Mouse (Mus musculus) mouse embryonic stem cell (cell line): ENCODE measurements around the gene Hcfc2.

Experiments
- in situ Hi-C, 2 experiments: fragments of 300-500 bp; cut with MboI; formaldehyde crosslinking; loops; 1 replicate in 1 of 2; 3 replicates in 1 of 2; pipeline ENCODE4 v1.14.3; 2019 to 2020; ENCODE audit warnings: low sequenced_read_pairs in 2 of 2, low pct_unique_long_range_greater_than_20kb in 1 of 2, mixed read lengths in 1 of 2; ENCODE audit not compliant: unreplicated experiment in 1 of 2

Gene Hcfc2

GRCm38 (mm10) chr10:82695956-82696355 lies at the start of gene Hcfc2:
TSS of gene Hcfc2 (plus strand) at chr10:82696160.
- in situ Hi-C loops: no loop called here

- in situ Hi-C loops: no loop called here
Measured at GRCm38 (mm10) chr10:82647205-82647811, 48.7 kb upstream of the Hcfc2 start.

GRCm38 (mm10) chr10:82651221-82651620 lies 44.7 kb upstream of the Hcfc2 start:
- in situ Hi-C loops: no loop called here

- in situ Hi-C loops: no loop called here
Measured at GRCm38 (mm10) chr10:82652625-82653024, 43.3 kb upstream of the Hcfc2 start.

GRCm38 (mm10) chr10:82654581-82654980 lies 41.4 kb upstream of the Hcfc2 start:
- in situ Hi-C loops: no loop called here

- in situ Hi-C loops: loop anchor here (10.0 kb wide), 2 partner anchors 133 to 243 kb away; no protein-coding TSS in a partner anchor
Measured at GRCm38 (mm10) chr10:82661820-82662219, 34.1 kb upstream of the Hcfc2 start.

- in situ Hi-C loops: loop anchor here (10.0 kb wide), 2 partner anchors 132 to 242 kb away; no protein-coding TSS in a partner anchor
Measured at GRCm38 (mm10) chr10:82662267-82662990, 33.5 kb upstream of the Hcfc2 start.

GRCm38 (mm10) chr10:82663289-82663688 lies 32.7 kb upstream of the Hcfc2 start:
- in situ Hi-C loops: loop anchor here (10.0 kb wide), 2 partner anchors 132 to 242 kb away; no protein-coding TSS in a partner anchor

GRCm38 (mm10) chr10:82665951-82666350 lies 30.0 kb upstream of the Hcfc2 start:
- in situ Hi-C loops: loop anchor here (5.0 to 10.0 kb wide), 3 partner anchors 126 to 239 kb away; no protein-coding TSS in a partner anchor

GRCm38 (mm10) chr10:82666436-82667234 lies 29.3 kb upstream of the Hcfc2 start:
- in situ Hi-C loops: loop anchor here (5.0 to 10.0 kb wide), 3 partner anchors 126 to 238 kb away; no protein-coding TSS in a partner anchor

- in situ Hi-C loops: no loop called here
Measured at GRCm38 (mm10) chr10:82670205-82670604, 25.8 kb upstream of the Hcfc2 start.

GRCm38 (mm10) chr10:82676949-82677348 lies 19.0 kb upstream of the Hcfc2 start:
- in situ Hi-C loops: no loop called here

- in situ Hi-C loops: no loop called here
Measured at GRCm38 (mm10) chr10:82680769-82681168, 15.2 kb upstream of the Hcfc2 start.

- in situ Hi-C loops: no loop called here
Measured at GRCm38 (mm10) chr10:82681639-82682038, 14.3 kb upstream of the Hcfc2 start.

- in situ Hi-C loops: no loop called here
Measured at GRCm38 (mm10) chr10:82685440-82685839, 10.5 kb upstream of the Hcfc2 start.

- in situ Hi-C loops: no loop called here
Measured at GRCm38 (mm10) chr10:82689681-82690211, 6.2 kb upstream of the Hcfc2 start.

GRCm38 (mm10) chr10:82690494-82690893 lies 5.5 kb upstream of the Hcfc2 start, which contains the start of gene Glt8d2:
TSS of gene Glt8d2 (minus strand) at chr10:82690650.
- in situ Hi-C loops: no loop called here

GRCm38 (mm10) chr10:82696453-82697079 lies 606 bp downstream of the Hcfc2 start:
- in situ Hi-C loops: no loop called here
